Mouse (Mus musculus) embryo, embryonic 11 days (tissue): ENCODE measurements at regions not wholly inside any gene's neighbourhood (a gene's known extent, or its start where the extent isn't known, plus 50 kb on each side); places are given as distances from the start of the nearest gene placed in this dataset.

ENCODE experiments used
- DNase-seq: peaks from one replicate; pipeline ENCODE4 v3.0.0-alpha.2; 2015

- DNase-seq = no peak
These were observed 99.4 kb upstream of the Gpr12 start for GRCm38 (mm10) chr5:146684429-146684828.

GRCm38 (mm10) chr5:146683554-146683953 lies 98.5 kb upstream of the Gpr12 start:
- no peak for DNase-seq

GRCm38 (mm10) chr5:146682893-146683292 lies 97.9 kb upstream of the Gpr12 start:
- no peak for DNase-seq

- DNase-seq = no peak
These were observed 96.5 kb upstream of the Gpr12 start for GRCm38 (mm10) chr5:146681512-146681911.

GRCm38 (mm10) chr5:146679198-146679681 lies 94.2 kb upstream of the Gpr12 start:
- no peak for DNase-seq

- no peak for DNase-seq
These were observed 93.7 kb upstream of the Gpr12 start for GRCm38 (mm10) chr5:146678775-146679170.

- DNase-seq = no peak
These were observed 93.2 kb upstream of the Gpr12 start for GRCm38 (mm10) chr5:146678049-146678774.

- DNase-seq = no peak
These were observed 92.1 kb upstream of the Gpr12 start for GRCm38 (mm10) chr5:146677151-146677515.

- no peak for DNase-seq
These were observed 91.6 kb upstream of the Gpr12 start for GRCm38 (mm10) chr5:146676470-146677150.

GRCm38 (mm10) chr5:146675887-146676277 lies 90.8 kb upstream of the Gpr12 start:
- no peak for DNase-seq

GRCm38 (mm10) chr5:146675006-146675886 lies 90.2 kb upstream of the Gpr12 start:
- peak; percentile 82 for DNase-seq

- no peak for DNase-seq
These were observed 76.7 kb upstream of the Gpr12 start for GRCm38 (mm10) chr5:146661751-146662150.

GRCm38 (mm10) chr5:146657228-146657627 lies 72.2 kb upstream of the Gpr12 start:
- no peak for DNase-seq

- no peak for DNase-seq
These were observed 70.4 kb upstream of the Gpr12 start for GRCm38 (mm10) chr5:146655394-146655793.

- DNase-seq = no peak
These were observed 68.8 kb upstream of the Gpr12 start for GRCm38 (mm10) chr5:146653686-146654450.

- DNase-seq = no peak
These were observed 67.8 kb upstream of the Gpr12 start for GRCm38 (mm10) chr5:146652874-146653273.

- no peak for DNase-seq
These were observed 63.6 kb upstream of the Gpr12 start for GRCm38 (mm10) chr5:146648519-146649060.

- no peak for DNase-seq
These were observed 62.8 kb upstream of the Gpr12 start for GRCm38 (mm10) chr5:146647628-146648380.

GRCm38 (mm10) chr5:146644499-146644898 lies 59.5 kb upstream of the Gpr12 start:
- DNase-seq = peak; percentile 89

- DNase-seq = no peak
These were observed 56.9 kb upstream of the Gpr12 start for GRCm38 (mm10) chr5:146641931-146642330.

- DNase-seq = no peak
These were observed 51.8 kb upstream of the Gpr12 start for GRCm38 (mm10) chr5:146636859-146637258.
